Mouse (Mus musculus): ENCODE measurements around the gene Map3k5. TPM values are rescaled to one million over a fixed set of nuclear protein-coding genes. Genes with fewer than 3 reads are reported as not detected.
A peak's percentile ranks its signal among the peaks of the same experiment; 100 is the strongest.
"Not testable (repeated sequence)": the region's sequence is repeated elsewhere in the genome, so short reads cannot be mapped to it uniquely, and the experiment has no call there.

Map3k5 gene
- total RNA-seq, 2 experiments from 2014 or later: 8.6 to 15.2 TPM

DNA sequence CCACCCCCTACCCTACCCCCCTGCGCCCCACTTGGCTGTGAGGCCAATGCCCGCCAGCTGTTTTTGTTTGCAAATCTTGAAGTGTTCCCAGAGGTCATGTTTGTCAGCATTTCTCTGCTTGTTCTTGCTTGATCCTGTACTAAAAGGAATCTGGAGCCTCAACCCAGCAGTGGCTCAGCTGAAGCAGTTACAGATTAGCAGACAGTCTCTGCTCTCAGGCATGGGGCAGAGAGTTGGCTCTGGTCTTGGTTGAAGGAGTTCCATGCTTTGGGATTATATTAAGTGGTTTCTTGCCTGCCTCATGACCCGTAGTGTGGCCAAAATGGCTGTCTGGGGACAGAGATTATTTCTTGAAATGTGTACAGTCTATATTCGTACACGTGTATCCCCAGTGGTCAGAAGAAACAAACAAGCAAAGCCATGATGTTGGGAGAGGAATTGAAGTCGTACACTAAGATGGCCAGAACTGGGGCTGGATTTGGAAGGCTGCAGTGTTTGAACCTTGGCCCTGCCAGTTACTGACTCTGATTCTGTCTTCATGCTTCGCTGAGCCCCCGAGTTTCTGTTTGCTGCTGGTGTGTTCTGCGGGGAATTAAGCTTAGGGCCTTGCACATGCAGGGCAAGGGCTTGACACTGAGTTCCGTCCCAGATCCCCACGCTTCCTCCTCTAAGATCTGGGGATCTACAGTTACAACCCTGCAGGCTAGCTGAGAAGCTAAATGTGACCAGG is 18.9 kb downstream of the Map3k5 start:
- TF ChIP-seq CTCF (IDR thresholded peaks at IDR 0.05): no peak
- intact Hi-C loops (cut with DNase I): no loop called here
- H3K27ac ChIP-seq: no peak overlapping the region

DNA sequence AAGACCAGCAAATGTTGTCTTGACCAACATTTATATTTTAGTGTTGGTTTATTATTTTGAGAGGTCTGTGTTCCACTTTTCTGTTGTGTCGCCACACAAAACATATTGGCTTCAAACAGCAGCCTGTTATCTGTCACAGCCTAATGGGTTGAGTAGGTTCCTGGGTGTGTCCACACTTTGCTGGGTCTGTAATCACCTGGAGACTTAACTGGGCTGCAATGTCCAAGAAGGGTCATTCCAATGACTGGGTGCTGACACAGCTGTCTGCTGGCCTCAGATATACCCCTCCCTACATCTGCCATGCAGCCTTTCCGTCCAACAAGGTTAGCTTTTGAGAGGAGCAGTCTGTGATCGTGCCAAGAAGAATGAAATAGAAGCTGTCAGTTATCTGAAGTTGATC is 20.3 kb downstream of the Map3k5 start:
- no peak for TF ChIP-seq CTCF (IDR thresholded peaks at IDR 0.05)
- Histone ChIP-seq H3K4me3 (no peak overlapping the region), H3K27ac (no peak overlapping the region)
- intact Hi-C loops (cut with DNase I): no loop called here
- no peak for DNase-seq

More for the DNA sequence above, 18.9 kb downstream of the Map3k5 start:
- H3K4me3 ChIP-seq: no peak overlapping the region
- DNase-seq: no peak

DNA sequence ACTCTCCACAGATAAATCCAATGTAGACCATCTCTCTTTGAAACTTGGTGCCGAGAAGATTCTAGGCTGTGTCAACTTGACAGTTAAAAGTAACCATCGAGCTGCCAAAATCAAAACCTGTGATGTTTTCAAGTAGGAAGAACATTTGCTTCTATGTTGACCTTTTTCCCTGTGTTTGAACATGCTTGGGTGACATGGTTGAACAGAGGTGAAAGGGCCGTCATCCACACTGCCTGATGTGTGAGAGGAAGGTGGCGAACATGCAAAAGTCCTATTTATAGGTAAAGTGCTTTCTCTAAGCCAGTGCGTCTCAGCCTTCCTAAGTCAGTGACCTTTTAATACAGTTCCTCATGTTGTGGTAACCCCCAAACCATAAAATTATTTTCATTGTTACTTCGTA is 21.5 kb downstream of the Map3k5 start:
- Histone ChIP-seq H3K4me3 (no peak overlapping the region), H3K27ac (peak overlapping the region; percentile 64; the same call in 1 of the 2 replicates)
- intact Hi-C loops (cut with DNase I): no loop called here
- TF ChIP-seq CTCF (IDR thresholded peaks at IDR 0.05): no peak
- DNase-seq: no peak

DNA sequence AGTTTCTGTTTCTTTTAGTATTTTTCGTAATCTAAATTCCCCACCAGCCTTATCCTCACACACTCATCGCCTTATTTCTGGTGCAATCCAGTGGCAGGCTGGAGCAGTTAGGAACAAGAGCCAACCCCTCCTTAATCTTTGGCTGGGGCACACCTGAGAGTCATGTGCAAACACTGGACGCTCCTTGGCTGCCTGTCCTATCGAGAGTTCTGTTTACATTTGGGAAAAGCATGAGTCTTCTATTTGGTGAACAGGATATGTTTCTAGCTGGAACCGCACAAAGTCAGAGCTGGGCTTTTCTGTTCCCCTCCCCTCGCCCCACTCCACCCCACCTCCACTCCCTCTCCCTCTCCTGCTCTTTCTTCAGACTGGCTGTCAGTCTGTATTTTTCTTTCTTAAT is 22.5 kb downstream of the Map3k5 start:
- TF ChIP-seq CTCF (IDR thresholded peaks at IDR 0.05): no peak
- Histone ChIP-seq H3K4me3 (peak overlapping the region; percentile 26), H3K27ac (peak overlapping the region; percentile 64)
- intact Hi-C loops (cut with DNase I): no loop called here
- peak; percentile 39 for DNase-seq

DNA sequence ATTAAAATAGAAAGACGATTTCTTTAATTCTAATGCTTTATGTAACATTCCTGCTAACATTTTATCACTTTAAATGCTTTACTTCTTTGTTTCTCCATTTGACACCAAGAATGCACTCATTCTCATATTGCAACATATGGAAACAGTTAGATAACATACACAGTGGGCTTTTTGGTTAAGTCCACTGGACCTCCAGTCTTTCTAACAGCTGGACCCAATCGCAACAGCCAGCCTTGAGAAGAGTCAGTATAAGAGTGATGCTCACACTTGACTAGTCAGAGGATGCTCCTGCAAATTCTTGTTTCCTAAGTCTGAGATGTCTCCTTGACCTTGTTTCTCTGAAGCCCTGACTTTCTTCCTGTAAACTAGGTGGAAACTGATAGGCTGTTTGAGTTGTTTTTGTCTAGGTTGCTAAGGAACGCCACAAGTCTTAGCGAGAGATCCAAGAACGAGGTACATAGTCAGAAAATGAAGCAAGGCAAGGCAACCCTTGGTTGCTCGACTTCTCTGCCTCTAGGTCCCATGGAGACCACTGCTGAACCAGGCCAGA is 26.6 kb downstream of the Map3k5 start:
- H3K27ac ChIP-seq: no peak overlapping the region
- DNase-seq: no peak
- no peak overlapping the region for H3K4me3 ChIP-seq
- TF ChIP-seq CTCF (IDR thresholded peaks at IDR 0.05): no peak
- intact Hi-C loops (cut with DNase I): no loop called here

DNA sequence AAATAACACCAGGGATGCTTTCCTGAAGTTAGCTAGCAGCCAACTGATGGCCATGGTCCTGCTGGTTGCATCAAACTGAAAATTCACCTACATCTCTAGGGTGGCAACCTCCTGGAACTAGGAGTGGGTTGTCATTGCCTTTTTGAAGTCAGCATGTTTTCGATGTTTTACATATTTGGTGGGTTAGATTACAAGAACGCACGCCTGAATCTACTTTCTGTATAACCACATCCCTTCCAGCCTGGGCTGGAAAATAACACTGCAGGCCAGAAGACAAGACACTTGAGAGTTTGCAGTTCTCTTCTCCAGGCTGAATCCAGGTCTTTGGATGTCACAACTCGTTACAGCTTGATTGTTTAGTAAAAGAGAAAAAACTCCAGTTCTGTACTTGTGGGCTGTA is 28.5 kb downstream of the Map3k5 start:
- Histone ChIP-seq H3K27ac (peak overlapping the region; percentile 24; the same call in 1 of the 2 replicates), H3K4me3 (no peak overlapping the region)
- intact Hi-C loops (cut with DNase I): no loop called here
- no peak for TF ChIP-seq CTCF (IDR thresholded peaks at IDR 0.05)
- DNase-seq: no peak

DNA sequence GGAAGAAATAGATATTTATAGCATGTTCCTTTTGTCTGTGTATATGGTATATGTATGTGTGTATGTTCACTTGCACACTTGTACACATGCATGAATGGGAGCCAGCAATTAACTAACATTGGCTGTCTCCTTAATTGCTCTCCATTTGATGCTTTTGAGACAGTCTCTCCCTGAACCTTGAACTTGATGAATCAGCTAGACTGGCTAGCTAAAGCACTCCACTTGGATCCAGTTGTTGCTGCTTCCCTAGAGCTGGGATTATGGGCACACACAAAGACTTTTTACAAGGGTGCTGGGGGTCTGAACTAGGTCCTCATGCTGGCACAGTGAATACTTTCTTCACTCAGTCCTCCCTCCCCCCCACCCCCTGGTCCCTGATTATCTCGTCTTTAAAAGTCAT is 28.9 kb downstream of the Map3k5 start:
- no peak overlapping the region for H3K4me3 ChIP-seq
- no peak for TF ChIP-seq CTCF (IDR thresholded peaks at IDR 0.05)
- no peak overlapping the region for H3K27ac ChIP-seq
- DNase-seq: no peak
- intact Hi-C loops (cut with DNase I): no loop called here

DNA sequence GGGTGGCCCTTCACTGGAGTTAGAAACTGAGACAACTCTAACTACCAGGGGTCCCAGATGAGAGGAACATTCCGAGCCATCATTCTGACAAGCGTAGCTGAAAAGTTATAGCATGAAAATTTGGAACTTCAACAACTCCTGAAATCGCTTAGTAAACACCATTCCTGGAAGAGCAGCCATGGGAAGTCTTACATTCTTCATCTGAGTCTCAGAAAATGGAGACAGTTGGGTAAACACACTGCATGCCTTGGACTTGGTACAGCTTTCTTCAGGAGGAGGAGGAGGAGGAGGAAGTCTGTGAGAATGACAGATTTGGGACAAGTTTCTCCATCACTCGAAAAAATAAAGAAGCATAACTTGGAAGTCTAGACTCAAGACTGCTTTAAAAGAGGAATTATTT is 29.8 kb downstream of the Map3k5 start:
- intact Hi-C loops (cut with DNase I): no loop called here
- Histone ChIP-seq H3K27ac (no peak overlapping the region), H3K4me3 (no peak overlapping the region)
- no peak for TF ChIP-seq CTCF (IDR thresholded peaks at IDR 0.05)
- DNase-seq: no peak

DNA sequence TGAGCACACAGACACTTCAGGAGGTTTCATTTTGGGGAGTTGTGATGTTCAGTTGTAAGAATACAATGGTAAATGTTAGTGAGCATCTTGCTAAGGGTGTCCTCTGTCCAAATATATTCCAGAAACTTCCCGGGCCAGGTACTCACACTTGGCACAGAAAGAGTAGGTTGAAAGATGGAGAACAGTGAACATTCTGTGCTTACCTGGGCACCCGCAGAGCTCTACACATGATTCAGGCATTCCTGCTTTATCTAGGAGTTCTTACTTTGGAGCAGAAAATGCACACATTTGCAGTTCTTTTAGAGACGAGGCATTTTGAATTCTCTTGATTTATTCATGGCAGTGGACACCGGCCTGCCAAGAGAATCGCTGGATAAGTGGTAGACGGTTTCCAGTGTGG is 32.3 kb downstream of the Map3k5 start:
- Histone ChIP-seq H3K27ac (no peak overlapping the region), H3K4me3 (no peak overlapping the region)
- intact Hi-C loops (cut with DNase I): no loop called here
- no peak for DNase-seq
- TF ChIP-seq CTCF (IDR thresholded peaks at IDR 0.05): no peak

DNA sequence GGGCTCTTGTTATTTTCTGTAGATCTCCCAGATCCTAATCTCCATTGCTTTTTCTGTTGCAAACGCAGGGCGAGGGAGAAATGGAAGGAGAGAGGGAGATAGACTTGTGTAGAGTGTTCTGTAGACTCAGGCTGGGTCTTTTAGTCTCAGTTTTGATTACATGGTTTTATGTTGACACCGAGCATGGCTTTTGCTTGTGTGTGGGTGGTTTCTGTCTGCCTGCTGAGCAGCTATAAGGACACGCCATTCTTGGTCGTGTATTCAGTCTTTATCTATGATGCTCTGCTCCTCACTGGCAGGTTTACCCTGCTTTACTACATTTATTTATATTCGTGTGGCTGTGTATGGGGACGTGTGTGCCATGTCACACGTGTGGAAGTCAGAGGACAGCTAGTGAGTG is 34.2 kb downstream of the Map3k5 start:
- H3K27ac ChIP-seq: no peak overlapping the region
- intact Hi-C loops (cut with DNase I): no loop called here
- no peak for TF ChIP-seq CTCF (IDR thresholded peaks at IDR 0.05)
- DNase-seq: no peak
- no peak overlapping the region for H3K4me3 ChIP-seq

DNA sequence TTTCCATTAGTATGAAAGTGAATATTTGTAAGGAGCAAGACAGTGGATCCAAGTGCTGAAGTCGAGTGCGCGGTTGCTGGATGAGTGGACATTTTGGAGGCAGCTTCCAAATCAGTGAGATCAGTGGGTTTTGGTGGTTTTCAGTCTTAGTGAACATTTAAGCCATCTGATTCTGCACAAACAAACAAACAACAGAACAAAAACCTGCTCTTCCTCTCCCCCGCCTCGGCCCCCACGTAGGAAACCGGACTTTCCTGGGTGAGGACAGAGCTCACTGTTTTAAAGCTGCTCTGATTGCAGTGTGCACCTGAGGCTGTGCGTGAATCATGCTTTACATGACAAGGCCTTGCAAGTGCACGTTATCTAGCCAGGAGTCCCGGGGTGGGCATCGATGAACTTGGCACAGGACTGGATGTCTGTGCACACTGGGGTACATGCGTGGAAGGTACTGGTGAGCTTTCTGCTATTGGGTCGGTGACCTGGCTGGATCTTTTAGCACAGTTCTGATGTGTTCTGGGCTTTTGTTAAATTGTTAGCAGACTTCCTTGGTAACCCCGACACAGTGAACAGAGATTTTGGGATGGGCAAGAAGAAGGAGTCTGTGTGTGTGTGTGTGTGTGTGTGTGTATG is 35.7 kb downstream of the Map3k5 start:
- H3K27ac ChIP-seq: no peak overlapping the region
- no peak overlapping the region for H3K4me3 ChIP-seq
- no peak for DNase-seq
- TF ChIP-seq CTCF (IDR thresholded peaks at IDR 0.05): no peak
- intact Hi-C loops (cut with DNase I): no loop called here

DNA sequence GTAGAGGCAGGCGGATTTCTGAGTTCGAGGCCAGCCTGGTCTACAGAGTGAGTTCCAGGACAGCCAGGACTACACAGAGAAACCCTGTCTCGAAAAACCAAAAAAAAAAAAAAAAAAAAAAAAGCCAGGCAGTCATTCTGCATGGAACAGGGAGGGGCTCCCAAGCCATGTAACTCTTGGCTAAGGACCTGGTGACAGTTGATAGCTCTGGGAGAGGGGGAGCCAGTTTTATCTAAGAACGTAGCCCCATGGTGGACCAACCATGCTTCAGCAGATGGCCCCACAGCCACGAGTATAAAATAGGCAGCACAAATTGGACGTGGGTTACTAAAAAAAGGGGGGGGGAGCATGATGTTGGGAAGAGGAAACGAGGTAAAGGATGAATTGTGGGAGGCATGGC is 37.2 kb downstream of the Map3k5 start:
- DNase-seq; H3K4me3 ChIP-seq; intact Hi-C loops (cut with DNase I): not testable (repeated sequence)

DNA sequence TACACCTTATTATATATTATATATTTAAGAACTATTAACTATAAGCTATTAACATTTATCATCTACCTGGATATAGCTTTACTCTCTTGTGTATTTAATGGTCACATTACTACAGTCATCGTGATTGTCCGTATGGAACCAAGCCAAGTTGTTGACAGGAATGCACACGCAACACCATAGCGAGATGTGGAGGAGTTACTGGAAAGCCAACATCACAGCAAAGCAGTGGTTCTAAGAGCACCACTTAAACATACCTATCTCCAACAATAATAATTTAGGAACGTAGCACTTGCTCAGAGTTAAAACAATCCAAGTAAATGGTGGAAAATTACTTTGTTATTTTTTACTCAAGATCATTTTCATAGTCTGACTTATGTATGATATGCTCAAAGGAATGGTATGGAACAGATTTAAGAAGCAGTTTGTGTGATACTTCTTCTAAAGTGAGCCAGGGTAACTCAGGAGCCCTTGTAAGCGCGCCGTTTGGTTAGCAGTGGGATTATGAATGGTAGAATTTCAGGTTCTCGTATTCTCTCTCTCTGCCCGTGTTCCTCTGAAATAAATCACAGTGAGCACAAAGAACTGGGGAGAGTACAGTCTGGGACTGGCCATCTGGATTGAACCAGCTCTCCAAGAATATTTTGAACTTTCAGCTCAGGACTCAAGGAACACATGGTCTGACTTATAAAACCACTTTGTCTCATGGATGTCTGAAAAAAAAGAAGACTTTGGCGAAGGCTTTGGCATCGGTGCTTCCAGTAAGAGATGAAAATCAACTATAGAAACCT is 39.2 kb downstream of the Map3k5 start:
- intact Hi-C loops (cut with DNase I): no loop called here
- DNase-seq: no peak
- TF ChIP-seq CTCF (IDR thresholded peaks at IDR 0.05): no peak
- H3K27ac ChIP-seq: no peak overlapping the region
- H3K4me3 ChIP-seq: no peak overlapping the region

More for the DNA sequence above, 37.2 kb downstream of the Map3k5 start:
- H3K27ac ChIP-seq: not testable (repeated sequence)

All from gastrocnemius, adult 2 months (tissue).